Mouse (Mus musculus) fat pad, adult 2 months (tissue): ENCODE measurements around the gene Ctbp1.

Experiments
- DNase-seq: peaks from one replicate; pipeline ENCODE4 v3.0.0-alpha.2; 2011; ENCODE audit warnings: low read depth, low spot score; ENCODE audit errors: extremely low read depth

Ctbp1 gene

GRCm38 (mm10) chr5:33210515-33210914, 64.3 kb downstream of the Ctbp1 start:
- DNase-seq = no peak

GRCm38 (mm10) chr5:33208533-33209245, 66.1 kb downstream of the Ctbp1 start:
- DNase-seq = no peak

GRCm38 (mm10) chr5:33207136-33207535, 67.7 kb downstream of the Ctbp1 start:
- no peak for DNase-seq

- DNase-seq = no peak
Observed at GRCm38 (mm10) chr5:33206328-33206727, 68.5 kb downstream of the Ctbp1 start.

- no peak for DNase-seq
Observed at GRCm38 (mm10) chr5:33204284-33204683, 70.5 kb downstream of the Ctbp1 start.

- DNase-seq = no peak
Observed at GRCm38 (mm10) chr5:33203691-33204242, 71.0 kb downstream of the Ctbp1 start.

GRCm38 (mm10) chr5:33203171-33203565, 71.6 kb downstream of the Ctbp1 start:
- DNase-seq = no peak

- DNase-seq = no peak
Observed at GRCm38 (mm10) chr5:33202516-33203170, 72.2 kb downstream of the Ctbp1 start.

GRCm38 (mm10) chr5:33201697-33202096, 73.1 kb downstream of the Ctbp1 start:
- no peak for DNase-seq

GRCm38 (mm10) chr5:33200071-33200470, 74.7 kb downstream of the Ctbp1 start:
- DNase-seq = no peak
